Mouse (Mus musculus): ENCODE results near the gene Lmna. TPM values are rescaled to one million over a fixed set of nuclear protein-coding genes. Genes with fewer than 3 reads are reported as not detected.
A peak's percentile ranks its signal among the peaks of the same experiment; 100 is the strongest.

Gene Lmna
- 10 to 100 TPM; 46.2 to 50.5 TPM for total RNA-seq (2021)
- long read RNA-seq, transcript Lmna-203 (10 exons, 2,021 nt): major isoform, 52 of 130 reads
- long read RNA-seq, transcript Lmna-205 (3 exons, 3,948 nt): minor isoform, 9 of 130 reads
- long read RNA-seq, partial matches to known transcripts: 57 of 130 reads
- long read RNA-seq, other reads (novel, unspliced or antisense): 7 of 130 reads

GRCm38 (mm10) chr3:88509692-88510420, at the start of gene Lmna:
Lmna (minus strand) TSS chr3:88509956.
- DNase-seq (ENCODE audit: low spot score in 2 of 2): peak; percentile 86 to 90

GRCm38 (mm10) chr3:88556616-88557015, 46.9 kb upstream of the Lmna start:
- DNase-seq (ENCODE audit: low spot score in 2 of 2): no peak

- no peak for DNase-seq (ENCODE audit: low spot score in 2 of 2)
Observed at GRCm38 (mm10) chr3:88555731-88556130, 46.0 kb upstream of the Lmna start.

GRCm38 (mm10) chr3:88555069-88555605, 45.4 kb upstream of the Lmna start:
- no peak for DNase-seq (ENCODE audit: low spot score in 2 of 2)

GRCm38 (mm10) chr3:88553880-88554586, 44.3 kb upstream of the Lmna start:
- peak in 1 of 2 experiments; percentile 82 for DNase-seq (ENCODE audit: low spot score in 2 of 2)

- DNase-seq (ENCODE audit: low spot score in 2 of 2): peak; percentile 93 to 94
Observed at GRCm38 (mm10) chr3:88553525-88553879, 43.7 kb upstream of the Lmna start, which contains the start of gene Ubqln4. Ubqln4 (plus strand) TSS chr3:88553758.

- peak; percentile 97 to 98 for DNase-seq (ENCODE audit: low spot score in 2 of 2)
Observed at GRCm38 (mm10) chr3:88552676-88553524, 43.1 kb upstream of the Lmna start, which contains the start of gene Lamtor2. Lamtor2 (minus strand) TSS chr3:88553074.

- DNase-seq (ENCODE audit: low spot score in 2 of 2): no peak
Observed at GRCm38 (mm10) chr3:88552082-88552645, 42.4 kb upstream of the Lmna start.

- DNase-seq (ENCODE audit: low spot score in 2 of 2): no peak
Observed at GRCm38 (mm10) chr3:88551586-88551985, 41.8 kb upstream of the Lmna start.

GRCm38 (mm10) chr3:88548180-88548917, 38.6 kb upstream of the Lmna start, which contains the start of gene Rab25:
Rab25 (minus strand) TSS chr3:88548300.
- DNase-seq (ENCODE audit: low spot score in 2 of 2): no peak

- DNase-seq (ENCODE audit: low spot score in 2 of 2): no peak
Observed at GRCm38 (mm10) chr3:88546674-88547418, 37.1 kb upstream of the Lmna start.

GRCm38 (mm10) chr3:88544955-88545591, 35.3 kb upstream of the Lmna start:
- DNase-seq (ENCODE audit: low spot score in 2 of 2): no peak

GRCm38 (mm10) chr3:88544514-88544913, 34.8 kb upstream of the Lmna start:
- DNase-seq (ENCODE audit: low spot score in 2 of 2): no peak

- no peak for DNase-seq (ENCODE audit: low spot score in 2 of 2)
Observed at GRCm38 (mm10) chr3:88543651-88544410, 34.1 kb upstream of the Lmna start.

- DNase-seq (ENCODE audit: low spot score in 2 of 2): no peak
Observed at GRCm38 (mm10) chr3:88543174-88543573, 33.4 kb upstream of the Lmna start.

- DNase-seq (ENCODE audit: low spot score in 2 of 2): no peak
Observed at GRCm38 (mm10) chr3:88542486-88542885, 32.7 kb upstream of the Lmna start.

- no peak for DNase-seq (ENCODE audit: low spot score in 2 of 2)
Observed at GRCm38 (mm10) chr3:88541622-88542401, 32.1 kb upstream of the Lmna start.
